Mouse (Mus musculus) adrenal gland, adult 18-20 months (tissue): ENCODE results near the gene Jsrp1. TPM values are rescaled to one million over a fixed set of nuclear protein-coding genes. Genes with fewer than 3 reads are reported as not detected.
"Not testable (repeated sequence)": the region's sequence is repeated elsewhere in the genome, so short reads cannot be mapped to it uniquely, and the experiment has no call there.

Experiments used
- DNase-seq, 2 experiments: peaks; one replicate each; pipeline ENCODE4 v3.0.0; 2021 to 2022; ENCODE audit warnings: low spot score in 2 of 2
- total RNA-seq, 2 experiments: library from RNA; stranded (reverse); gene quantifications; 1 replicate in 1 of 2; 2 replicates in 1 of 2; pipeline ENCODE4 v1.2.3; 2021

The Jsrp1 gene
- total RNA-seq, 2 experiments from 2014 or later, result 4.0 to 7.3 TPM

GRCm38 (mm10) chr10:80835617-80836016 lies 22.3 kb upstream of the Jsrp1 start:
- no peak for DNase-seq

DNA sequence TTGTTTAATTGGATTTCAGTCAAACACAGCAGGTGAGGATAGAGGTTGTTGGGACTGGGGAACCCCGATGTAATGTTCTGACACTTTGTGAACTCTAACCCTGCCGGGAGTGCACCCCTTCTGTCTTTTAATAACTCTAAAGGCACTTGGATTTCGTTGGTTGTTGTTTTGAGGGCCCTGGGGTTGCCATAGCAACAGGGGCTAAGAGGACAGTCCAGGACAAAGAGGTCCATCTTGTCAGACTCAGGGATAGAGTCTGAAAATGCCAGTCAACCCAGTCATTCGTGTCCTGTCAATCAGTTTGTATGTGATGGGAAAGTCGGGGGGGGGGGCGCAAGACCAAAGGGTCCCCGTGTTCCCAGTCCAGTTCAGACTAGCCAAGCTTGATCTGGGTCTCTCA lies 19.5 kb upstream of the Jsrp1 start:
- no peak for DNase-seq

- DNase-seq, result no peak
Measured at GRCm38 (mm10) chr10:80831136-80831535, 17.8 kb upstream of the Jsrp1 start.

DNA sequence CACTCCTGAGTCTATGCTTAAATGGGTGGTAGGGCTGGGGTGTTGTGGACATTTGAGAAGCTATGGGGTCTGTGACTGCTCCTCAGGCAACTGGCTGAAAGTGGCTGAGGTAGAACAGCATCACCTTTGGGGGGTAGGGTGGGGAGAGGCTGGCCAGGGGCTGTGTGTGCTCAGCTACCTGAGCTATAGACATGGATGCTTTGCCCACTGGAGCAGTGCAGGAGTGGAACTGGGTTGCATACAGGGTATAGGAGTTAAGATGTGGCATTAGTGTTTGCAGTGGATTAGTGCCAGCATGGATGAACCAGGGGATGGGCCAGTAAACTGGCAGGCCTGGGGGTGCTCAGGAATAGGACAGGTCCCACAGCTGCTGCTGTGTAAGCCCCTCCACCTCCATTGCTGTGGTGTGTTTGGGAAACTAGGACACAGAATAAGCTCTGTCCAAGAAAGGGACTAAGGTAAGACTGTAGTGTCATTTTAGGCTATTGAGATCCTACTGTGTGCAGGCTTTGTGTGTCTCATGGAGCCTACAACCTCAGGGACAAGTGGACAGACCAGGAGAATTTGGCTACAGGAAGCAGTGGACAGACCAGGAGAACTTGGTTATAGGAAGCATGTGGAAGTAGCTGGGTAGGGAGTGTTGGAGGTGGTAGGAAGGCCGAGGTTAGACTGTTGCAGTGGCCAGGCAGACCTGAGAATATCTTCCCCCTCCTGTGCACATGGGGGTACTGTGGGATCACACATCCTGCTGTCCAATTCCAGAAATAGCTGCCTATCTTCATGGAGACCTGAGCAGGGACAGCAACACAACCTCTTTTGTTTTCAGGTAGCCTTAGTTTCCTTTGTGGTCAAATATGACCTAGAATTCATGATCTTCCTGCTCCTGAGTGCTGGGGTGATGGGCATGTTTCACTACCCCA lies 16.3 kb upstream of the Jsrp1 start:
- DNase-seq, result no peak

DNA sequence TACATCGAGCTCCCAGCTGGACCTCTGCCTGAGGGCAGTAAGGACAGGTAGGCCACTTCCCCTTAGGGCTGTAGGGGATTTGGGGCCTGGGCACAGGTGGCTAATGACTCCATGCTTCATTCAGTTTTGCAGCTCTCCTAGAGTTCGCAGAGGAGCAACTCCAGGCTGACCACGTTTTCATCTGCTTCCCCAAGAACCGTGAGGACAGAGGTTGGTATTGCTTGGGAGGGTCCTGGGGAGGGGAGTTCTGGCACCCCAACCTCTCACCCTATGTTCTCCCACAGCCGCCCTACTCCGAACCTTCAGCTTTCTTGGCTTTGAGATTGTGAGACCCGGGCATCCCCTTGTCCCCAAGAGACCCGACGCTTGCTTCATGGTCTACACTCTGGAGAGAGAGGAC lies 15.3 kb upstream of the Jsrp1 start:
- DNase-seq, result not testable (repeated sequence)

DNA sequence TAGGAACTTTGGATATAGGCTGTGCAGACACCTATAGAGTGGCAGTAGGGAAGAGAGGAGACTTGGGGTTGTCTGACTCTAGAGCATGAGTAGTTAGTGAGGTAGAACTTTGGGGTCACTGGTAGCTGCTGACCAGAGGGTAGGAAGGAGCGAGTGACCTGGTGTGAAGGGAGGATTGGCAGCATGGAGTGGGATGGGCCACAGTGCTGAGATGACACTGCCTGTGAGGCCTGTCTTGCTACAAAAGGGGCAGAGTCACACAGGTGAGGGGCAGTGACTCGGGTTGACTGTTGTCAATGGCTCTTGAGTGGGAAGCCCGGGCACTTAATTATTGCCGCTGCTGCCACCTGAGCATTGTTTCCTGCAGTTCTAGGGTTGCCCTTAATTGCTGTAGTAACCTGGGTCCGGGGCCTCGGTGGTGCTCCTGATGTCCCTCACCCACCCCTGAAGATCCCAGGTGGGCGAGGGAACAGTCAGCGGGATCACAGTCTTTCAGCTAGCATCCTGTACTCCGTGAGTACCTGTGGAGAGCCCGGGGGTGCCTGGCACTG lies 14.6 kb upstream of the Jsrp1 start:
- DNase-seq, result no peak

DNA sequence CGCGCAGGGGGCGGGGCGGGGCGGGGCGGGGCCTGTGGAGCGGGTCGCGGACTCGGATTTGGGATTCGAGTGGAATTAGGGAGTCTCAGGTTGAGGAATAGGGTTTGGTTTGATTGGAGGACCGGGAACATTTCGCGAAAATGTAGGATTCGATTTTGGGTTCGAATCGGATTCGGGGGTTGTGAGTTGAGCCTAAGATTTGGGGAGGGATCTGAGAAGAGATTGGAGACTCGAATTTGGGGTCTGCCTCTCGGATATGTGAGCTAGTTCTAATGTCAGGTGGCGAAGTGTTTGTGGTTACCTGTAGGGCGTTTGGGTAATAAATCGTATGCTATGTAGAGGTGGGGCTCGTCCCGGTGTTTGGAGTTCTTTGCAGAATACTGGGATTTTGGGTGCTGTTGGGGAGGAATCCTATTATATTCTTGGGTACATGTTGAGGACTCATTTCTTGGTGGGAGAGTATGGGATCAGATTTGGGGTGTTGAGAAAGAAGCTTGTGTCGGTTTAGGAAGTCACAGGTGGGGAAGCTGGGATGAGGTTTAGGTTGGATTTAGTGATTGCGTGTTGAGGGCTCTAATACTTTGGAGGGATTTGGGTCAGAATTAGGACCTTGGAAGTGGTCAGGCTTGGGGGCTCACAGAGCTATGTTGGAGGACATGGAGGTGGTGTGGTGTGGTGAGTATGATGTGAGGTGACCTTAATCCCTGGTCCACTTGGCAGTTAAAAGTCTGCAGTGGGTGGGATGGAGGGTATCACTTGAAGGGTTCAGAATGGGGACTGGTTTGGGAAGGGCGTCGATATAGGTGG lies 14.0 kb upstream of the Jsrp1 start:
- DNase-seq, result no peak

DNA sequence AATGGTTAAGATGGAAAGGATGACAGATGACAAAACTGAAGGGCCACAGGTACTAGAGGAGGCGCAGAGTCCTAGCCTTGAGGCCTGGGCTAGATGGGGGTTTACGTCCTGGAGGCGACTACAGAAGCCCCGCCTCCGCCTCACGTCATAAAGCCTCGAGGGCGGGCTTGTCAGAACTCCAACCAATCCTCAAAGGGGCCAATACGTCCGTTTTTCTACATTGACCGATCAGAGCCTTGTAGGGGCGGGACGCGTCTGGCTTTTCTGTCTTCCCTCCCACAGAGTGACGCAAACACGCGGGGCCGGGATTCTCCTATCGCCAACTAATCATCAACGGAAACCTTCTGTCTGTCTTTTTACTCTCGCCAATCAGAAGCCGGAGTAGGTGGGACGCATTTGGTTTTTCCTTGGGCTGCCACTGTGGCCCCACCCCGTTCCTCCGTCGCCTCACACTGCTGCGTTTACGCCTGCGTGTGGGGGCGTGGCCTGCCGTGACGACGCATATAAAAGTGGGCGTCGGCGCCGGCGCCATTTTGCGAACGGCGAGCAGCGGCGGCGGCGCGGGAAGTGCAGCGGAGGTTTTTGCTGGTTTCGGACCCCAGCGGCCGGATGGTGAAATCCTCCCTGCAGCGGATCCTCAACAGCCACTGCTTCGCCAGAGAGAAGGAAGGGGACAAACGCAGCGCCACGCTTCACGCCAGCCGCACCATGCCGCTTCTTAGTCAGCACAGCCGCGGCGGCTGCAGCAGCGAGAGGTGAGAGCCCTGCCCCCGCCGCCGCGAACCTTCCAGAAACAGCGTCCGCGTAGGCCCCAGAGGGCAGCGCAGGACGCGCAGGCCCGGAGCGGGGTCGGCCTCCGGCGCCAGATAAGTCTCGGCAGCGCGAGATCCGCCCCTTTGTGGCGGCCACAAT lies 13.1 kb upstream of the Jsrp1 start, which contains the start of gene Oaz1:
Gene Oaz1 (plus strand): TSS at position 506 of the 912 bp plus-strand sequence.
- DNase-seq, result peak; percentile 95 to 96

- no peak for DNase-seq
Measured at GRCm38 (mm10) chr10:80824827-80825226, 11.5 kb upstream of the Jsrp1 start.

DNA sequence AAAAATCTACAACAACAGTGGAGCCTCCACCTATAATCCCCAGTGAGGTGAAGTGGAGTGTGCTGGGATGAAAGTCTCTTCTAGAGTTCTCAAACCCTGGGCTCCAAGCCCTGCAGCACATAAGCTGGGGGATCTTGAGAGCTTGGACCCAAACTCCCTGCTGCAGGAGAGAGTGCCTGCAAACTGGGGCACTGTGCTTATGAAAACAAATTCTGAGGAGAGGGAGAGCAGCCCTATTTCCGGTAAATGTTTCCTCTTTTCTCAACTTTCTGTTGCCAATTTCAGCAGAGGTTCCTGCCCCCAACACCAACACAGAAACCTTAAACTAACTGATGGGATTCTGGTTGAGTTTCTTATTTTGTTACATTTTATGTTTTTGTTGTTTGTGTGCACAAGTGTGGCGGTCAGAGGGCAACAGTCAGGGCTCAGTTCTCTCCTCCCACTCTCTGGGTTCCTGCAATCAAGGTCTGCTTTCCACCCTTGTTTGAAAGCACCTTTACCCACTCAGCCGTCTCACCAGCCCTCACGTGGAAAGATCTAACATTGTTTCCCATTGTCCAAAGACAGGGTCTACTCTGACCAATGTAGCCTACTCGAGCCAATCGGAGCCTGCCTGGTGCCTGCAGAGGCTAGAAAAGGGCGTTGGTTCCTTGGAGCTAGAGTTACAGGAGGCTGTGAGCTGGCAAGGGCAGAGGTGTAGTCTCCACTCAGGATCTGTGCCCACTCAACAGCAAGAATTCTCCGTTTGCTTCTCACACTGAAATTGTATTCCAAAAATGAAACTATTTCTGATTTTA lies 10.7 kb upstream of the Jsrp1 start:
- no peak for DNase-seq

DNA sequence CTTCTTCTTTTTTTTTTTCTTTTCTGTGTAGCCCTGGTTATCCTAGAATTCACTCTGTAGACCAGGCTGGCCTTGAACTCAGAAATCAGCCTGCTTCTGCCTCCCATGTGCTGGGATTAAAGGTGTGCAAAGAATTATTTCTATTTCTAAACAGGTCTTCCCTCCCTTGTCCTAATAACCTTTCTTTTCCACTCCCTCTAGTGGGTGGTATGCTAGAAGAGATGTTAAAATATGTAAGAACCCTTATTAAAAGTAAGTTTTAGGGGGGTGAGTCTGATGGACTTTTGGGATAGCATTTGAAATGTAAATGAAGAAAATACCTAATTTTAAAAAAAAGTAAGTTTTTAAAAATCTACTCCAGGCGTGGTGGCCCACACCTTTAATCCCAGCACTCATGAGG lies 10.0 kb upstream of the Jsrp1 start:
- DNase-seq, result no peak

DNA sequence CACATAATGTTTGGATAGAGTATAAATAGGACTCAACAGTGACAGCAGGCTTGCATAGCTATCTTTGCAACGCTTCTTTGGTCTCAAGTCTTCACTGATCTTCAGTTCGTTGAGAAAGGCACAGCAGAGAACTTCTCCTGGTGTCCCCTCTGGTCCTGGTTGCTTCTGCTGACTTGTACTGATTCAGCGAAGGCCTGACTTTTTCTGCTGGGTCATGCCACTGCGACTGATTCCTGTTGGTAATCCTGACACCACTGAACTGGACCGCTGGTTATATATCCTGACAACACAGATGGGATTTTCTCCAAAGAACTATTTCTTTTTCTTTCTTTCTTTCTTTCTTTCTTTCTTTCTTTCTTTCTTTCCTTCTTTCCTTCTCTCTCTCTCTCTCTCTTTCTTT lies 9.2 kb upstream of the Jsrp1 start:
- no peak for DNase-seq

DNA sequence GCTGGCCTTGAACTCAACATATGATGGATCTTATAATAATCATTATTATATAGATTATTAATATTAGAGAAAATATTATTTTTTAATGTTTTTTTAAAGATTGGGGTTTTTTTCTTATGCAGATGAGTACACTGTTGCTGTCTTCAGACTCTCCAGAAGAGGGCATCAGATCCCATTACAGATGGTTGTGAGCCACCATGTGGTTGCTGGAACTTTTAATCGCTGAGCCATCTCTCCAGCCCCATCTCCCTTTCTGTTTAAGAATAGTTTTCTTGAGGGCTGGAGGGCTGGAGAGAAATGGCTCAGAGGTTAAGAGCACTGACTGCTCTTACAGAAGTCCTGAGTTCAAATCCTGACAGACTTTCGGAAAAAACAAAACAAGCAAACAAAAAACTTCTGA lies 8.7 kb upstream of the Jsrp1 start:
- no peak for DNase-seq

DNA sequence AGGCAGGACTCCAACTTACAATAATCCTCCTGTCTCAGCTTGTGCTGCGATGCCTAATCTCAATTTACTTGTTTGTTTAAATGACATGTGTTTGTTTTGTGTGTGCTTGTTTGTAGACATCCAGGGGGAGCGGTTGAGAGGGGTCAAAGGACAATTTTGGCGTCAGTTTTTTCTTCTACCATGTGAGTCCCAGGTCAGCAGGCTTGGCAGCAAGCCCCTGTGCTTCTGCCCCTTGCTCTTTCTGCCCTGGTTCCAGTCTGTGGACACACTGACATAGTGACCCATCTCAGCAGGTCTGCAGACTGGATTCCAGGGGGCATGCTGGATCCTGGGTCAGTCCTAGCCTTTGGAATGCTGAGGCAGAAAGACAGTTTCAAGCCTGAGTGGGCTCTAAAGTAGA lies 6.1 kb upstream of the Jsrp1 start:
- DNase-seq, result no peak

GRCm38 (mm10) chr10:80818599-80819281 lies 5.4 kb upstream of the Jsrp1 start:
- DNase-seq, result no peak

DNA sequence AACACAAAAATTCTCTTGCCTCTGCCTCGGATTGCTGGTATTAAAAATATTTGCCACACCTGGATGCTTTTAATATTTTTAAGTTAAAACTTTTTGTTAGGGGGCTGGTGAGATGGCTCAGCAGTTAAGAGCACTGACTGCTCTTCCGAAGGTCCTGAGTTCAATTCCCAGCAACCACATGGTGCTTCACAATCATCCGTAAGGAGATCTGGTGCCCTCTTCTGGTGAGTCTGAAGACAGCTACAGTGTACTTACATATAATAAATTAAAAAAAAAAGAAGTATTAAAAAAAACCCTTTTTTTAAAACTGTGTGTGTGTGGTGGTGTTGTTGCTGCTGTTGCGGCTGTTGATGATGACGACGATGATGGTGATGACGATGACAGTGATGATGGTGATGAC lies 4.7 kb upstream of the Jsrp1 start:
- DNase-seq, result not testable (repeated sequence)

- no peak for DNase-seq
Measured at GRCm38 (mm10) chr10:80817164-80817563, 3.9 kb upstream of the Jsrp1 start.

DNA sequence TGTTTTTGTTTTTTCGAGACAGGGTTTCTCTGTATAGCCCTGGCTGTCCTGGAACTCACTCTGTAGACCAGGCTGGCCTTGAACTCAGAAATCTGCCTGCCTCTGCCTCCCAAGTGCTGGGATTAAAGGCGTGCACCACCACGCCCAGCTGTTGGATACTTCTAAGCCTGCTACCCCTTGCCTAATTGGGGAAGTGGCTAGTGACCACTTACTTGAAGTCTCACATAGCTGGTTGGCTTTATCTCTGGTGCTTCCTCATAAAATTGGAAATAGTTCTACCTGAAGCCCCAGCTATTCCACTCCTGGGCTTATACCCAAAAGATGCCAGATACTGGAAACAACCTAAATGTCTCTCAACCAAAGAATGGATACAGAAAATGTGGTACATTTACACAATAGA lies 3.0 kb upstream of the Jsrp1 start:
- DNase-seq, result not testable (repeated sequence)

DNA sequence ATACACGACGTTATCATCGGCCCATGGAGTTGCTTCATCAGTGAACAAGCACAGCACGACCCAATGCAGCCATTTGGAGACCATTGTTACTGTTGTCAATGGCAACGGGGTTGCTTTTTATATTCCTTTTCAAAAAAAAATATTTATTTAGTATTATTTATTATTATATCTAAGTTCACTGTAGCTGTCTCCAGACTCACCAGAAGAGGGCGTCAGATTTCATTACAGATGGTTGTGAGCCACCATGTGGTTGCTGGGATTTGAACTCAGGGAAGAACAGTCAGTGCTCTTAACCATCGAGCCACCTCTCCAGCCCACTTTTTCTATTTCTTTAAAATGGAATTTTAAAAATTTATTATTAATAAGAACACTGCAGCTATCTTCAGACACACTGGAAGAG lies 1.5 kb upstream of the Jsrp1 start:
- no peak for DNase-seq
